Mouse (Mus musculus): ENCODE results near the gene Psmb11.

DNA sequence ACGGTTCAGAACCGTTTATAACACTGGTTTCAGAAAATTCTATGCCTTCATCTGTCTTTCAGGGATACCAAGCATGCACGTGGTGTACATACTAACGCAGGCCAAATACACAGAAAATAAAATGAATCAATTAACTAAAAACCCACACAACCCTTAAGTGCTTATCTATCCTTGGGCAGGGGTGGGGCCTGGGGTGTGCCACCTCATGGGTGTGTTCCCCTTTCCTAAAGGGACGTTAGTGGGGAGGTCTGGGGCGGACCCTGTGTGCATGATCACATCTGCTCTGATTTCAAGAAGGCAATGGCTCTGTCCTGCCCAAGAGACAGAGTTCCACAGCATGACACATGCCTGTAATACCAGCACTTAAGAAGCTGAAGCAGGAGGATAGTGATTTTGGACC lies 2.1 kb downstream of the Psmb11 start:
- TF ChIP-seq CTCF (conservative IDR thresholded peaks at IDR 0.05; ENCODE audit: insufficient read depth, insufficient read length, low read depth, low read length) (no peak), POLR2A (IDR thresholded peaks at IDR 0.05; ENCODE audit: low read depth, low read length) (no peak)
